Mouse (Mus musculus): Measurements from ENCODE around the gene Rheb. TPM values are rescaled to one million over a fixed set of nuclear protein-coding genes. Genes with fewer than 3 reads are reported as not detected.

Gene Rheb
- total and polyA plus RNA-seq, 3 experiments = 29.1 to 87.4 (median 76.9) TPM

DNA sequence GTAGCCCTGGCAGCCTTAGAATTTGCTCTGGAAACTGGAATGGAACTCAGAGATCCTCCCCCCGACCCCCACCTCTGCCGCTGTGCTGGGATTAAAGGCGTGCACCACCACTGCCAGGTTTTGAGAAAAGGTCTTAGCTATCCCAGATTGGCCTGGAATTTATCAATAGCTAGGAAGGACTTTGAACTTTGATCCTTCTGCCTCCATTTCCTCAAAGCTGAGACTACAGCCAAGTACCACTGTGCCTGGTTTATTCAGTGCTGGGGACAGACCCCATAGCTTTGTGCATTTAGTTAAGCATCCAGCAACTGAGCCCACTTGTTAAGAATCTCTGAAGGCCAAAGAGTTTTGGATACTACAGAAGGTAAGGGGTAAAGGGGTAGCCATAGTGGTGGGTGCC lies 85.5 kb downstream of the Rheb start:
- Histone ChIP-seq H3K36me3 (ENCODE audit: control insufficient read depth, insufficient read depth, low read length) (no peaks in the 10 kb centered on the region), H3K79me2 (replicated peaks; ENCODE audit: control insufficient read depth, insufficient read depth, low read length) (no peaks in the 10 kb centered on the region), H3K27me3 (ENCODE audit: control insufficient read depth, insufficient read depth, low read length) (no peaks in the 10 kb centered on the region), H3K4me3 (no peak overlapping the region), H3K27ac (no peak overlapping the region), H3K9ac (ENCODE audit: low read depth, low read length) (no peak overlapping the region), H3K4me1 (ENCODE audit: control insufficient read depth, insufficient read depth, low read length) (peaks cover 3% of the 10 kb centered on the region; the same call in 1 of the 2 replicates)
- TF ChIP-seq POLR2A (IDR thresholded peaks at IDR 0.05; ENCODE audit: insufficient read depth, low read depth, low read length) = no peak
- no peak for TF ChIP-seq EP300 (IDR thresholded peaks at IDR 0.05; ENCODE audit: insufficient read depth, low read depth, low read length)
- no peak for TF ChIP-seq CTCF (IDR thresholded peaks at IDR 0.05)
- intact Hi-C loops (cut with DNase I) = no loop called here
- DNase-seq = no peak
- 66% methylated on average over 3 of the region's 3 CpGs for WGBS

Other genes with a start within 250 kb of the Rheb start
- gene Smarcd3, start 218.2 kb downstream of the Rheb start, total RNA-seq (2021) = 10 to 100 TPM; 58.7 to 61.8 TPM
- gene Smarcd3, start 218.2 kb downstream of the Rheb start, polyA plus RNA-seq (2012; rRNA removed) = 60.2 and 61.0 TPM in 2 replicates
- gene Nub1, start 157.1 kb downstream of the Rheb start, total RNA-seq (2021) = 10 to 100 TPM; 32.2 to 39.9 TPM
- 26.3 and 32.8 TPM in 2 replicates for gene Nub1, start 157.1 kb downstream of the Rheb start, polyA plus RNA-seq (2012; rRNA removed)
- 1 to 10 TPM in 1 of 2 experiments, under 1 TPM in 1; 0.43 to 1.0 TPM for gene Wdr86, start 111.9 kb downstream of the Rheb start, total RNA-seq (2021)
- 0.73 and 1.4 TPM in 2 replicates for gene Wdr86, start 111.9 kb downstream of the Rheb start, polyA plus RNA-seq (2012; rRNA removed)
- gene Crygn, start 84.6 kb downstream of the Rheb start, total RNA-seq (2021) = not detected
- gene Crygn, start 84.6 kb downstream of the Rheb start, polyA plus RNA-seq (2012; rRNA removed) = not detected in 2 replicates